Mouse (Mus musculus) urinary bladder, adult 18-20 months (tissue): ENCODE data around the gene Mum1l1.
"Not testable (repeated sequence)": the region's sequence is repeated elsewhere in the genome, so short reads cannot be mapped to it uniquely, and the experiment has no call there.

Experiments used
- DNase-seq, 2 experiments: peaks; one replicate each; pipeline ENCODE4 v3.0.0; 2022; ENCODE audit warnings: low spot score in 2 of 2, mixed read lengths in 2 of 2

Gene Mum1l1

GRCm38 (mm10) chrX:139209829-139210225 is at the start of gene Mum1l1:
TSS of gene Mum1l1 (plus strand) at chrX:139210042.
- peak; percentile 20 to 35 for DNase-seq

GRCm38 (mm10) chrX:139178928-139179327 is 30.9 kb upstream of the Mum1l1 start, which contains the start of gene 4933428M09Rik:
TSS of gene 4933428M09Rik (plus strand) at chrX:139179228.
- no peak for DNase-seq

GRCm38 (mm10) chrX:139191506-139191905 is 18.3 kb upstream of the Mum1l1 start:
- DNase-seq: not testable (repeated sequence)

GRCm38 (mm10) chrX:139194572-139195279 is 15.1 kb upstream of the Mum1l1 start:
- no peak for DNase-seq

GRCm38 (mm10) chrX:139209191-139209828 is 532 bp upstream of the Mum1l1 start:
- not testable (repeated sequence) for DNase-seq

- DNase-seq: no peak
Observed at GRCm38 (mm10) chrX:139214765-139215164, 4.9 kb downstream of the Mum1l1 start.

GRCm38 (mm10) chrX:139216409-139216808 is 6.6 kb downstream of the Mum1l1 start:
- DNase-seq: no peak

- peak in 1 of 2 experiments; percentile 3 for DNase-seq
Observed at GRCm38 (mm10) chrX:139216991-139217593, 7.2 kb downstream of the Mum1l1 start.

GRCm38 (mm10) chrX:139217776-139218175 is 7.9 kb downstream of the Mum1l1 start:
- no peak for DNase-seq

- DNase-seq: peak in 1 of 2 experiments; percentile 4
Observed at GRCm38 (mm10) chrX:139219017-139219416, 9.2 kb downstream of the Mum1l1 start.

GRCm38 (mm10) chrX:139220830-139221229 is 11.0 kb downstream of the Mum1l1 start:
- DNase-seq: no peak

GRCm38 (mm10) chrX:139221893-139222292 is 12.1 kb downstream of the Mum1l1 start:
- no peak for DNase-seq

- DNase-seq: peak; percentile 8 to 30
Observed at GRCm38 (mm10) chrX:139231143-139231542, 21.3 kb downstream of the Mum1l1 start.

- no peak for DNase-seq
Observed at GRCm38 (mm10) chrX:139247294-139247693, 37.5 kb downstream of the Mum1l1 start.

GRCm38 (mm10) chrX:139257072-139257471 is 47.2 kb downstream of the Mum1l1 start:
- no peak for DNase-seq

GRCm38 (mm10) chrX:139281966-139282365 is 72.1 kb downstream of the Mum1l1 start:
- DNase-seq: no peak
